Mouse (Mus musculus) forebrain, embryonic 13.5 days (tissue): ENCODE data around the gene Cd79b. TPM values are rescaled to one million over a fixed set of nuclear protein-coding genes. Genes with fewer than 3 reads are reported as not detected.

ENCODE experiments used
- ATAC-seq: fragments of 200-750 bp; cut with Nextera tagmentation; 2 replicates; pipeline ENCODE4 v1.8.0; 2017
- H3K27ac ChIP-seq: fragments of 300-500 bp; sonication (generic); 2 replicates; pipeline ENCODE4 v1.5.1; 2015; ENCODE audit warnings: inconsistent platforms, mild to moderate bottlenecking, moderate library complexity
- H3K27me3 ChIP-seq: fragments of 300-500 bp; sonication (generic); 2 replicates; pipeline ENCODE4 v1.6.1; 2015; ENCODE audit warnings: mild to moderate bottlenecking, inconsistent platforms
- H3K36me3 ChIP-seq: fragments of 300-500 bp; sonication (generic); 2 replicates; pipeline ENCODE4 v1.6.1; 2015; ENCODE audit warnings: mild to moderate bottlenecking, inconsistent platforms; ENCODE audit not compliant: poor library complexity, severe bottlenecking
- H3K4me1 ChIP-seq: fragments of 300-500 bp; sonication (generic); 2 replicates; pipeline ENCODE4 v1.6.1; 2015; ENCODE audit warnings: inconsistent platforms
- H3K4me2 ChIP-seq: fragments of 300-500 bp; sonication (generic); 2 replicates; pipeline ENCODE4 v1.6.1; 2015; ENCODE audit warnings: inconsistent platforms, mild to moderate bottlenecking, moderate library complexity
- H3K4me3 ChIP-seq: fragments of 300-500 bp; sonication (generic); 2 replicates; pipeline ENCODE4 v1.5.1; 2015; ENCODE audit warnings: mild to moderate bottlenecking, inconsistent platforms
- H3K9ac ChIP-seq: fragments of 300-500 bp; sonication (generic); 2 replicates; pipeline ENCODE4 v1.6.1; 2015; ENCODE audit warnings: mild to moderate bottlenecking, inconsistent platforms
- H3K9me3 ChIP-seq: fragments of 300-500 bp; sonication (generic); replicated peaks from 2 replicates; pipeline ENCODE4 v1.6.1; 2016; ENCODE audit warnings: inconsistent platforms
- WGBS: fragments of 180-500 bp; shearing (Covaris S2); methylation state at CpG from one replicate; pipeline ENCODE4 v1.1.7; 2015; 5-methylcytosine and 5-hydroxymethylcytosine counted together
- polyA plus RNA-seq: library from polyadenylated mRNA; unstranded; fragments of >200 nt; fragmentation: Nextera tagmentation; extraction: Ambion mirVana; gene quantifications from 2 replicates; pipeline ENCODE4 v1.2.1, GENCODE M21; 2015

Cd79b gene
- polyA plus RNA-seq, 1 experiment from 2014 or later = 0.27 TPM

- Histone ChIP-seq H3K27ac (peak overlapping the region; percentile 92), H3K36me3 (peaks cover 11% of the 10 kb centered on the region), H3K4me2 (peak overlapping the region; percentile 75), H3K9ac (peak overlapping the region; percentile 97), H3K27me3 (no peaks in the 10 kb centered on the region), H3K4me3 (peak overlapping the region; percentile 98), H3K9me3 (no peaks in the 10 kb centered on the region), H3K4me1 (peaks cover 44% of the 10 kb centered on the region)
- 50% methylated on average over 5 of the region's 5 CpGs for WGBS
- ATAC-seq = no peak
Observed at GRCm38 (mm10) chr11:106271131-106271793, 43.3 kb downstream of the Cd79b start.

GRCm38 (mm10) chr11:106269060-106269431, 45.5 kb downstream of the Cd79b start:
- Histone ChIP-seq H3K27ac (peak overlapping the region; percentile 73), H3K9ac (peak overlapping the region; percentile 43), H3K4me3 (no peak overlapping the region), H3K9me3 (no peaks in the 10 kb centered on the region), H3K27me3 (no peaks in the 10 kb centered on the region), H3K36me3 (peaks cover 33% of the 10 kb centered on the region), H3K4me2 (peak overlapping the region; percentile 12; the same call in 1 of the 2 replicates), H3K4me1 (peaks cover 41% of the 10 kb centered on the region)
- ATAC-seq = no peak
- WGBS = 65% methylated on average over 3 of the region's 3 CpGs

- H3K4me1 ChIP-seq = peaks cover 41% of the 10 kb centered on the region
- no peak overlapping the region for H3K4me3 ChIP-seq
- H3K4me2 ChIP-seq = 0 out of 2 replicates have a peak overlapping the region, but pooled peaks have one; percentile 12
Observed at GRCm38 (mm10) chr11:106268326-106269059, 46.1 kb downstream of the Cd79b start.

GRCm38 (mm10) chr11:106267871-106268270, 46.7 kb downstream of the Cd79b start:
- Histone ChIP-seq H3K4me1 (peaks cover 41% of the 10 kb centered on the region), H3K9me3 (no peaks in the 10 kb centered on the region), H3K4me2 (no peak overlapping the region), H3K4me3 (no peak overlapping the region), H3K36me3 (peaks cover 45% of the 10 kb centered on the region), H3K9ac (no peak overlapping the region), H3K27me3 (no peaks in the 10 kb centered on the region), H3K27ac (peak overlapping the region; percentile 73)
- 91% methylated on average over 5 of the region's 5 CpGs for WGBS
- ATAC-seq = no peak

More at GRCm38 (mm10) chr11:106268326-106269059, 46.1 kb downstream of the Cd79b start:
- ATAC-seq = no peak
- H3K9ac ChIP-seq = peak overlapping the region; percentile 43
- H3K27me3 ChIP-seq = no peaks in the 10 kb centered on the region
- WGBS = 80% methylated on average over 8 of the region's 8 CpGs
- H3K36me3 ChIP-seq = peaks cover 39% of the 10 kb centered on the region
- peak overlapping the region; percentile 73 for H3K27ac ChIP-seq
- no peaks in the 10 kb centered on the region for H3K9me3 ChIP-seq

- Histone ChIP-seq H3K4me2 (no peak overlapping the region), H3K9me3 (no peaks in the 10 kb centered on the region), H3K36me3 (peaks cover 50% of the 10 kb centered on the region), H3K27me3 (no peaks in the 10 kb centered on the region), H3K27ac (peak overlapping the region; percentile 73), H3K4me3 (no peak overlapping the region), H3K4me1 (peaks cover 41% of the 10 kb centered on the region), H3K9ac (no peak overlapping the region)
- 79% methylated on average over 15 of the region's 15 CpGs for WGBS
- no peak for ATAC-seq
Observed at GRCm38 (mm10) chr11:106267311-106267852, 47.2 kb downstream of the Cd79b start.

- peaks cover 60% of the 10 kb centered on the region for H3K36me3 ChIP-seq
Observed at GRCm38 (mm10) chr11:106266431-106266830, 48.1 kb downstream of the Cd79b start.

GRCm38 (mm10) chr11:106265570-106265969, 49.0 kb downstream of the Cd79b start:
- Histone ChIP-seq H3K36me3 (peaks cover 68% of the 10 kb centered on the region), H3K9ac (no peak overlapping the region), H3K9me3 (no peaks in the 10 kb centered on the region), H3K27me3 (no peaks in the 10 kb centered on the region), H3K4me3 (no peak overlapping the region), H3K27ac (no peak overlapping the region), H3K4me1 (peaks cover 27% of the 10 kb centered on the region), H3K4me2 (no peak overlapping the region)
- 92% methylated on average over 4 of the region's 4 CpGs for WGBS
- no peak for ATAC-seq

More at GRCm38 (mm10) chr11:106266431-106266830, 48.1 kb downstream of the Cd79b start:
- H3K4me3 ChIP-seq = no peak overlapping the region
- H3K27ac ChIP-seq = no peak overlapping the region
- WGBS = 94% methylated on average over 10 of the region's 10 CpGs
- H3K9ac ChIP-seq = no peak overlapping the region
- H3K4me1 ChIP-seq = peaks cover 36% of the 10 kb centered on the region
- ATAC-seq = no peak
- H3K27me3 ChIP-seq = no peaks in the 10 kb centered on the region
- no peaks in the 10 kb centered on the region for H3K9me3 ChIP-seq
- no peak overlapping the region for H3K4me2 ChIP-seq

- H3K27me3 ChIP-seq = no peaks in the 10 kb centered on the region
- H3K36me3 ChIP-seq = peaks cover 69% of the 10 kb centered on the region
Observed at GRCm38 (mm10) chr11:106264988-106265387, 49.6 kb downstream of the Cd79b start.

GRCm38 (mm10) chr11:106263963-106264362, 50.6 kb downstream of the Cd79b start:
- Histone ChIP-seq H3K9ac (no peak overlapping the region), H3K4me1 (peaks cover 16% of the 10 kb centered on the region), H3K4me2 (no peak overlapping the region), H3K4me3 (no peak overlapping the region), H3K27me3 (no peaks in the 10 kb centered on the region), H3K27ac (no peak overlapping the region), H3K9me3 (no peaks in the 10 kb centered on the region), H3K36me3 (peaks cover 75% of the 10 kb centered on the region)
- WGBS = 93% methylated on average over 9 of the region's 9 CpGs
- ATAC-seq = no peak

More at GRCm38 (mm10) chr11:106264988-106265387, 49.6 kb downstream of the Cd79b start:
- Histone ChIP-seq H3K4me2 (no peak overlapping the region), H3K9ac (no peak overlapping the region), H3K27ac (no peak overlapping the region), H3K9me3 (no peaks in the 10 kb centered on the region), H3K4me1 (peaks cover 22% of the 10 kb centered on the region), H3K4me3 (no peak overlapping the region)
- WGBS = 93% methylated on average over 15 of the region's 15 CpGs
- ATAC-seq = no peak

Other genes with a start within 250 kb of the Cd79b start
- 8.9 and 9.6 TPM in 2 replicates for gene Taco1, start 248.7 kb downstream of the Cd79b start, polyA plus RNA-seq
- 9.5 and 11.9 TPM in 2 replicates for gene Map3k3, start 230.1 kb downstream of the Cd79b start, polyA plus RNA-seq
- not detected in 2 replicates for gene Gm10840, start 153.9 kb downstream of the Cd79b start, polyA plus RNA-seq
- 253 and 279 TPM in 2 replicates for gene Limd2, start 153.9 kb downstream of the Cd79b start, polyA plus RNA-seq
- gene Strada, start 112.6 kb downstream of the Cd79b start, polyA plus RNA-seq = 33.4 and 33.5 TPM in 2 replicates
- gene Ccdc47, start 98.4 kb downstream of the Cd79b start, polyA plus RNA-seq = 78.6 and 83.9 TPM in 2 replicates
- 93.0 and 102 TPM in 2 replicates for gene Ddx42, start 97.8 kb downstream of the Cd79b start, polyA plus RNA-seq
- gene Ftsj3, start 58.7 kb downstream of the Cd79b start, polyA plus RNA-seq = 46.4 and 52.7 TPM in 2 replicates
- gene Psmc5, start 58.6 kb downstream of the Cd79b start, polyA plus RNA-seq = 322 and 348 TPM in 2 replicates
- 14.2 and 14.3 TPM in 2 replicates for gene Smarcd2, start 41.8 kb downstream of the Cd79b start, polyA plus RNA-seq
- 0.10 and 0.14 TPM in 2 replicates for gene Tcam1, start 38.1 kb downstream of the Cd79b start, polyA plus RNA-seq
- not detected in 2 replicates for gene Gh, start 12.9 kb downstream of the Cd79b start, polyA plus RNA-seq
- 0.04 TPM in 1 of 2 replicates, not detected in the other for gene Scn4a, start 38.5 kb upstream of the Cd79b start, polyA plus RNA-seq
- not detected in 2 replicates for gene Prr29, start 50.7 kb upstream of the Cd79b start, polyA plus RNA-seq
- gene Icam2, start 73.3 kb upstream of the Cd79b start, polyA plus RNA-seq = 10.3 and 11.6 TPM in 2 replicates
- 5.6 and 6.3 TPM in 2 replicates for gene Ern1, start 173.1 kb upstream of the Cd79b start, polyA plus RNA-seq